Mouse (Mus musculus) testis, adult 2 months (tissue): ENCODE measurements around the gene Gm42906. TPM values are rescaled to one million over a fixed set of nuclear protein-coding genes. Genes with fewer than 3 reads are reported as not detected.
A peak's percentile ranks its signal among the peaks of the same experiment; 100 is the strongest.

Experiments
- H3K27ac ChIP-seq: fragments of 200-500 bp; 2 replicates; pipeline ENCODE4 v1.5.1; 2012; ENCODE audit warnings: low read depth, low read length; ENCODE audit not compliant: control insufficient read depth, insufficient read depth
- H3K27me3 ChIP-seq: fragments of 200-500 bp; 2 replicates; pipeline ENCODE4 v1.6.1; 2012; ENCODE audit warnings: mild to moderate bottlenecking, low read length, moderate library complexity; ENCODE audit not compliant: control insufficient read depth, insufficient read depth
- H3K36me3 ChIP-seq: fragments of 200-500 bp; 2 replicates; pipeline ENCODE4 v1.6.1; 2012; ENCODE audit warnings: mild to moderate bottlenecking, low read length; ENCODE audit not compliant: control insufficient read depth, insufficient read depth
- H3K4me1 ChIP-seq: fragments of 200-500 bp; 2 replicates; pipeline ENCODE4 v1.6.1; 2012; ENCODE audit warnings: low read length; ENCODE audit not compliant: control insufficient read depth, insufficient read depth
- H3K4me3 ChIP-seq: fragments of 200-500 bp; 2 replicates; pipeline ENCODE4 v1.5.1; 2012; ENCODE audit warnings: low read depth, mild to moderate bottlenecking, low read length, moderate library complexity, mixed read lengths; ENCODE audit not compliant: control insufficient read depth
- CTCF ChIP-seq: fragments of 200-500 bp; IDR thresholded peaks from 2 replicates; pipeline ENCODE4 v1.5.1; 2012; ENCODE audit warnings: low read depth, mild to moderate bottlenecking, inconsistent platforms, low read length, moderate library complexity; ENCODE audit not compliant: control insufficient read depth, insufficient read depth, insufficient replicate concordance
- POLR2A ChIP-seq: fragments of 200-500 bp; IDR thresholded peaks from 2 replicates; pipeline ENCODE4 v1.6.1; 2012; ENCODE audit warnings: low read depth, mild to moderate bottlenecking, inconsistent platforms, low read length, moderate library complexity; ENCODE audit not compliant: control insufficient read depth
- polyA plus RNA-seq: library from polyadenylated mRNA; depleted of rRNA; stranded (reverse); fragments of >200 nt; gene quantifications from 2 replicates; pipeline ENCODE4 v1.2.3, GENCODE M21; 2012

Gene Gm42906
- polyA plus RNA-seq, 1 experiment, result not detected

DNA sequence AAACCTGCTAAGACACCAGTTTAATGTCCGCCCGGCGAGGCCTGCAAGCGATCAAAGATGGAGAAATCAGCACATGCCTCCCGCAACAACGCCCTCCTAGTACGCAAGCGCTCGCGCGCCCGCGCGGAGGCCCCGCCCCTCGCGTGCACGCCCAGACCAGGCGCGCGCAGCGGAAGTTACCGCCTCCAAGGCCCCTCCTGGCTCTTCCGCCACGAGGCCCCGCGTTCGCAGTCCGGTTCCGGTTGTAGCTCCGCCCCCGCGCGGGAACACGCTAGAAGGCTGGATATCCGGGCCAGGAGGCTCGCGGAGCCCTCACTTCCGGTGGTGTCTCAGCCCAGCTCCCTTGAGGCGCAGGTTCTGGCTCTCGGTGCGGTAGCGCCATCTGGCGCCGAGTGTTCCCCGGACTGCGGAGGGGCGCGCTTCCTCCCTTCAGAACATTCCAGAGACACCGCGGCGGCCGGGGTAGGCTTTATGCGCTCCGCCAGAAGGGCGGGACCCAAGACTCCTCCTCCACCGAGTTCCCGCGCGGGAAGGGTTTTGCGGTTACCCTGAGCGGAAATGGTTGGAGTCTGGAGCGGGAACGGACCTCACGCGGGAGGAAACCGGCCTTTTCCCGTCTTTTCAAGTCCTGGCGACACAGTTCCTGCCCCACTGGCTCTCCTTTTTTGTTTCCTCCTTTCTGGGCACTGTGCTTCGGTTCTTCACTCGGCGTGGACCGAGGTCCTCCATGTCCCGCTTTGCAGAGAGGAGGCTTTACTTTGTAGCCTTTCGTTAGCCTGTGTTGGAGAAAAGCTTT is 59.4 kb downstream of the Gm42906 start:
- H3K27me3 ChIP-seq, result no peaks in the 10 kb centered on the region
- TF ChIP-seq POLR2A (peak; percentile 95), CTCF (peak; percentile 31; the same call in 1 of the 2 replicates)
- H3K4me3 ChIP-seq, result peak overlapping the region; percentile 87
- no peaks in the 10 kb centered on the region for H3K36me3 ChIP-seq
- peaks cover 4% of the 10 kb centered on the region; the same call in 1 of the 2 replicates for H3K4me1 ChIP-seq
- peak overlapping the region; percentile 90 for H3K27ac ChIP-seq

DNA sequence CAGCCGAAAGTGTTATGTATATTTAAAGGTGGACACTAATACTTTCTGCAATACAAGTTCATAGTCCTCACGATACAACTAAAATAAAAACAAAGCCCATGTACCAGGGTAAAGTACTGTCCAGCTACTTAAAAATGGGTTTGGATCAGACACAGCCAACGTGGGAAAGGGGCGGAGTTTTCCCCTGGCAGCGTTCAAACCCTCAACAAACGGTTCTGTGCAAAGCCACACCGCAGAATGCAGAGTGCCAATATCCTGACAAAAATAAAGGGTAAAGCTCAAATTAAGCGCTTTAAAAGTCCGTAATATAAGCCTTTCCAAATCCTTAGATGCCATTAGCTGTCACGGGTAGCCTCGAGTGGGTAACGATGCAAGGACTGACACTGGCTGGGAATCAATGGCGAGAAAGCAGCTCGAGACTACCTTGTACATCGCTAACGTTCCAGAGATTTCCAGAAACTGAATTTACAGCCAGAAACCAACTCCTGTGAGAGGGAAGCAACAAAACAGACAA is 60.0 kb downstream of the Gm42906 start:
- Histone ChIP-seq H3K4me3 (peak overlapping the region; percentile 87), H3K4me1 (peaks cover 4% of the 10 kb centered on the region; the same call in 1 of the 2 replicates), H3K36me3 (no peaks in the 10 kb centered on the region), H3K27ac (peak overlapping the region; percentile 90), H3K27me3 (no peaks in the 10 kb centered on the region)
- no peak for TF ChIP-seq CTCF
- TF ChIP-seq POLR2A, result no peak

GRCm38 (mm10) chr5:151367317-151367716 is 60.6 kb downstream of the Gm42906 start:
- no peaks in the 10 kb centered on the region for H3K36me3 ChIP-seq
- no peaks in the 10 kb centered on the region for H3K27me3 ChIP-seq
- peak overlapping the region; percentile 87; the same call in 1 of the 2 replicates for H3K4me3 ChIP-seq
- peak overlapping the region; percentile 90 for H3K27ac ChIP-seq
- no peak for TF ChIP-seq CTCF
- no peak for TF ChIP-seq POLR2A
- peaks cover 4% of the 10 kb centered on the region; the same call in 1 of the 2 replicates for H3K4me1 ChIP-seq

- no peak overlapping the region for H3K27ac ChIP-seq
- H3K27me3 ChIP-seq, result no peaks in the 10 kb centered on the region
- no peak overlapping the region for H3K4me3 ChIP-seq
- H3K4me1 ChIP-seq, result peaks cover 4% of the 10 kb centered on the region; the same call in 1 of the 2 replicates
- no peak for TF ChIP-seq POLR2A
- no peak for TF ChIP-seq CTCF
- no peaks in the 10 kb centered on the region for H3K36me3 ChIP-seq
Observed at GRCm38 (mm10) chr5:151363343-151364000, 64.5 kb downstream of the Gm42906 start.

- TF ChIP-seq CTCF, result no peak
- no peak for TF ChIP-seq POLR2A
- Histone ChIP-seq H3K27me3 (no peaks in the 10 kb centered on the region), H3K4me3 (no peak overlapping the region), H3K27ac (no peak overlapping the region), H3K36me3 (no peaks in the 10 kb centered on the region), H3K4me1 (no peaks in the 10 kb centered on the region)
Observed at GRCm38 (mm10) chr5:151349616-151350015, 78.3 kb downstream of the Gm42906 start.

GRCm38 (mm10) chr5:151348418-151348817 is 79.5 kb downstream of the Gm42906 start:
- Histone ChIP-seq H3K4me3 (no peak overlapping the region), H3K36me3 (no peaks in the 10 kb centered on the region), H3K27ac (no peak overlapping the region), H3K4me1 (no peaks in the 10 kb centered on the region), H3K27me3 (no peaks in the 10 kb centered on the region)
- TF ChIP-seq CTCF (no peak), POLR2A (no peak)

DNA sequence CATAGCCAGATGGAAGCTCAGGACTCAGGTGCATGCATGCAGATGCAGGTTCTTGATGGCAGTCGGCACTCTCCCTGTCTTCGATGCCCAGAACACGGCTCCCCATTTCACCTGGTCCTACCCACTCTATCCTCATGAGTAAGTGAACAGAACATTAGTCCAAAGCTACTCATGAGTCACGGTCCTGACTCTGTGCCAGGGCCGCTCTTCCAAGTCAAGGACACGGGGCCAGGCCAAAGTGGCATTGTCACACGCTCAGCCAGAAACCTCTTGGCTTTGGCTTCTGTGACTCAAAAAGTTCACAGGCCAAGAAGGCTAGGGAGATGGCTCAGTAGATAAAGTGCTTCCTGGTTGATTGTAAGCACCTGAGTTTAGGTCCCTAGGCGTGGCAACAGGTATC is 81.3 kb downstream of the Gm42906 start:
- H3K4me3 ChIP-seq, result no peak overlapping the region
- TF ChIP-seq POLR2A, result no peak
- no peak for TF ChIP-seq CTCF
- H3K27ac ChIP-seq, result no peak overlapping the region
- no peaks in the 10 kb centered on the region for H3K27me3 ChIP-seq
- no peaks in the 10 kb centered on the region for H3K4me1 ChIP-seq
- no peaks in the 10 kb centered on the region for H3K36me3 ChIP-seq
